Mouse (Mus musculus): ENCODE results near the gene Ccnt1.
"Not testable (repeated sequence)": the region's sequence is repeated elsewhere in the genome, so short reads cannot be mapped to it uniquely, and the experiment has no call there.

Ccnt1 gene

DNA sequence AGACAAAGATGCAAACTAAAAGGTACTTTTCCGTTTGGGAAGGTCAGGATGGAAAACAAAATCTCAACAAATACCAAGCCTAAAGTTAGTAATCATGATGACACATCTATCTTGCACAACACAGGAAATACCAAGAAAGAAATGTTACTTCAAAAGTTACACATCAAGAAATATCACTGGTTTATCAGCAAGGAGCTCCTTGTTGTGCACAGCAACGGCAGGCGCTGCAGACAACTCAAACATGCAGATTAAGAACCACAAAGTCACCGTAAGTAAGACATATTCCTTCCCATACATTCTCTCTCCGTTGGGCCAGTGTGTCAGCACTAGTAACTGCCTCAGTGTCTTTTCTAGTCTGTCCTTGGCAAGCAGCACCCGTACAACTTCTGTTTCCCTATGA lies 29.7 kb downstream of the Ccnt1 start:
- DNase-seq = no peak

DNA sequence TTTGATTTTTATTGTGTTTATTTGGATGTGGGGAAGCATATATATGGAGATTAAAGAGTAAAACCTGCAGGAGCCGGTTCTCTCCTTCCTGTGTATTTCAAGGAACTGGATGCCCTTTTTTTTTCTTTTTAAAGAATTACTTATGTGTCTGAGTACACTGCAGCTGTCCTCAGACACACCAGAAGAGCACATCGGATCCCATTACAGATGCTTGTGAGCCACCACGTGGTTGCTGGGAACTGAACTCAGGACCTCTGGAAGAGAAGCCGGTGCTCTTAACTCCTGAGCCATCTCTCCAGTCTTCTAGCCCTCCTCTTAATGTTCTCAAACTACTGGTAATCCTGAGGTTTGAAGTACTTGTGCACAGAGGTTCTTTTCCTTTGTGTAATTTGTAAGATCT lies 32.8 kb downstream of the Ccnt1 start:
- no peak for DNase-seq

DNA sequence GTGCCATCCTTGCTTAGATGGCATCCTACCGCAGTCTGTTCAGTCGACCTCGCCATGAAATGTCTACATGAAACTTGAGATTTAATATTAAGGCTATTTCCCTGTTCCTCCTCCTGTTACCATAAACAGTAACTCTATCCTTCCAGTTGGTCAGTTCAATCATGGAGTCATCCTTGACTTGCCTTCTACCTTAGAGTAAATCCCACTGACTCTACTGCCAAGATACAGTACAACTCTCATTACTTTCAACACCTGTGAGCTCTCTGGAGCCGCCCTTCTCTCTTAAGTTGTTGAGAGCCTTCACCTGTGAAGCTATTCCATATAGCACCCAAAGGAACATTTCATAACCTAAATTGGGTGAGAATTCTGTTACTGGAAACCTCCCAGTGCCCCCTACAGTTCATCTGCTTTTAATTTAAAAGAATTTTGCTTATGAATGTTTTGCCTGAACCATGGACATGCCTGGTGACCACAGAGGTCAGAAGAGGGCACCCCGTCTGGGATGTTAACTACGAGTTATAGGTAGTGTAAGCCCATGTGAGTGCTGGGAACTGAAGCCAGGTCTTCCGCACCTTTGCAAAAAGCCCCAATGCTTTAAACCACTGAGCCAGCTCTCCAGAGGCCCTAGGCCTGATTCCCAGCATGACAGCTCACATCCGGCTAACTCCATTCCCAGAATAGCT lies 33.8 kb downstream of the Ccnt1 start:
- DNase-seq = no peak

DNA sequence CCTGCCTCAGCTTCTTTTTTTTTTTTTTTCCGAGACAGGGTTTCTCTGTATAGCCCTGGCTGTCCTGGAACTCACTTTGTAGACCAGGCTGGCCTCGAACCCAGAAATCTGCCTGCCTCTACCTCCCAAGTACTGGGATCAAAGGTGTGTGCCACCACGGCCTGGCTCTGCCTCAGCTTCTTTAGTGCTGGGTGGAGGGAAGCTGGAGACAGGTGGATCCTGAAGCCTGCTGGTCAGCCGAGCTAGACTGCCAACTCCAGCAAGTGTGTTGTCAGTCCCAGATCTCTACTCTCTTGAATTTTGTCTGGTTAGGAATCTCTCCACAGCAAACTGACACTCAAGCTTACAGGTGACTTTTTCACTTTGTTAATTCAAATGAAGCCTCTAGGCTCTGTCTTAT lies 34.8 kb downstream of the Ccnt1 start:
- DNase-seq = no peak

DNA sequence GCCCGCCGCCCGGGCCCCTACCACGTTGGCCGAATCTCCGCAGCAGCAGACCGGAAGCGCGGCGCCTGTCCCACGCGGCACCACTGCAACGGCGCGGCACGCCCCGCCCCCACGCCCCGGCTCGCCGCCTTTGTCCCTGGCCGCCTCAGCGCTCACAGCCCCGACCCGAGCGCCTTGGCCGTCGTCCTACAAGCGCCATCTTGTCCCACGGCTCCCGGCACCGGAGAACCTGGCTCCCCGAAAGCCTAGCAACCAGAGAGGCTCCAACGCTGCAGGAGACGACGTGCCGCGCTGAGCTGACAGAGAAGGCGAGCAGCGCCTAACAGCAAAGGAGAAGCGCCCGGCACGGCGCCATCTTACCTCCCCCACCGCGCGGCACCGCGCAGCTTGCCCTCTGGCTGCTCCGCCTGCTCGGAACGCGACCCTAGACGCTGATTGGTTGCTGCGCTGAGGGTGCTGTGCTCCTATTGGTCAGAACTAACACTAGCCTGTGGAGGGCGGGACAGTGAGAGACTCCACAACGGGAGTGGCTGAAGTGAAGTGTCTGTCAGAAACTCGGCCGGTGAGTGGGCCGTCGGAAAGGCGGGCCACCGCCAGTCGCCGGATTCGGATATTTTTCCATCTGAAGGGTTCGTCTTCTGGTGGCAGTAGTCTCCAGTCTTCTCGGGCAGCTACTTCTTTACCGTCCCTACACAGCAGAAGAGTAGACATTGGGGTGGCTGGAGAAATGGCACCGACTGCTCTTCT lies 36.7 kb downstream of the Ccnt1 start, which contains the start of gene Kansl2:
Gene Kansl2, minus strand, starts transcription at position 384 of the 747 bp plus-strand sequence.
- peak; percentile 97 for DNase-seq

DNA sequence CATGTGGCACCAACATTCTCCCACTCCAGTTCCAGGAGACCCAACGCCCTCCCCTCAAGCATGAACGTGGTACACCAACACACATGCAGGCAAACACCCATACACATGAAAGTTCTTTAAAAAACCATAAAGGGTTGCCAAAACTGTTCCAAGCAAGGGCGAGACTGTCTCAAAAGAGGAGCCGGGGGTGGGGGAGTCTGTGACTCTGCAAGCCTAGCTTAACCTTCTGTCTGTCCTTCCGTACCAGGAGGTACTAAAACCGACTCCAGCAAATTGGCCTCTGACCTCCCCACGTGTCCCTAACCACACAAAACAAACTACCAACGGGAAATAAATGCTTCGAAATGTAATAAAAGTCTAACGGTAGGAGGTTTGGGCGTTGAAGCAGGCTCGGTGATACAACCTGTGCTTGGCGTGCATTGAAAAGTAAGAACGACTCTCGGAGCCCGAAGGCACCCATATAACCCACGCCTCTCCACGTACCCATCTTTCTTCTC lies 37.6 kb downstream of the Ccnt1 start:
- no peak for DNase-seq

DNA sequence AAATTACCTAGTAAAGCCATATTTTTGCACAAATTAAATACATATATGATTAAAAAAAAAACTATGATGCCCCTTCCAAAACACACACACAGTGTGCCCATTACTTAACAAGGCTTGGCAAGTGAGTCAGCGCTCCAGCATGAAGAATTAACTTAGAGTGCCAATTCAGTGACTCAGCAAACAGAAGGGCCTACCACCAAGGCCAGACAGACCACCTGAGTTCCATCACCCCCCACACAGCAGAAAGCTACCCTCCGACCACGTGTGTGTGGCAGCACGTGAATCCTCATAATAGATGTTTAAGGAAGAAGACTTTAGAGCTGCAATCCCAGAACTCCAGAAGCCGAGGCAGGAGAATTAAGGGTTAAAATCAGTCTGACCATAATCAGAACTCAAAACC lies 38.4 kb downstream of the Ccnt1 start:
- DNase-seq = no peak

DNA sequence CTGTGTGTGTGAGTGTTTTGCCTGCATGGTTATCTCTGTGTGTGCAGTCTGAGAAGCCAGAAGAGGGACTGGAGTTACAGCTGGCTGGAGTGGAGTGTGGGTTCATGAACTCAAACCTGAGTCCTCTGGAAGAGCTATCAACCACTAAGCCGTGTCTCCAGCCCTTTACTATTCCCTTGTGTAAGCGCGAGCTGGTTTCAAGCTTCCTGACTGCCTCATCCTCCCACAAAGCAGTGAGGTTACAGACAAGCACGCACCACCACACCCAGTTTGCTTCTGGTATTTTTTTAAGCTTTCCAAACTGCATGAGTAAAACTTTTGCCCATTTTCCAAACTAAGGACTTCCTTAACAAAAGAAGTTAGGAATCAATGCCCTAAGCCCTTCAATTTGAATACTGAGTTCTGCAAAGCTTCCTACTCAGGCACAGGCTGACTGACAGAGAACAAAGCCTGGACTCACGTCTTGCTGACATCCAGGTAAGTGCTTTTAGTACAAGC lies 42.6 kb downstream of the Ccnt1 start:
- no peak for DNase-seq

DNA sequence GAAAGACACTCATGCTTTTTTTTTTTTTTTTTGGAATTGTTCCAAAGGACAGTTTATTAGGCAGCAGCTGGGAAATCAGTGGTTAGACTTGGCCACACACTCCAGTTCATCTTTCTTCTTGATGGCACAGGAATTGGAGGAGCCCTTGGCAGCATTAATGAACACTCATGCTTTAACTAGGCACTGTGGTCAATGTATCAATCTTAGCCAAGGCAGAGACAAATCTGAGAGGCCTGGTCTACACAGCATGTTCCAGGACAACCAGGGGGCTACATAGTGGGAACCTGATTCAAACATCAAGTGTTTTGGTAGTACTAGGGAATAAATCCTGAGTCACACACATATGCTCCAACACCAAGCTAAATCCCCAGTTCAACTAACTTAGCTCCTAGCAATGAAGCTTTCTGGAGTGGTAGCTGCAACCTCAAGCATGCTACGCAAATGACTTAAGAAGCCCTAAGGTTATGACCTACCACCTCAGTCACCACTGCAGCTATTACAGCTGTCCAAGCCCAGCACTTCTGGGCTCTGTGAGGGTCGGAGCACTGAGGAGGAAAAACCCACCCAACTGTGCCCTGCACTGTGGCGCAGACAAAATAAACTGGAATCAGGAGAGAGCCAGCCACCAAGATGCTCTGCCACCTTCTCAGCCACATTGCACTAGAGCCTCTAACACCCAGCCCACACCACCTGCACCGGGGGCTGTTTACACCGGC lies 43.5 kb downstream of the Ccnt1 start:
- DNase-seq = no peak

DNA sequence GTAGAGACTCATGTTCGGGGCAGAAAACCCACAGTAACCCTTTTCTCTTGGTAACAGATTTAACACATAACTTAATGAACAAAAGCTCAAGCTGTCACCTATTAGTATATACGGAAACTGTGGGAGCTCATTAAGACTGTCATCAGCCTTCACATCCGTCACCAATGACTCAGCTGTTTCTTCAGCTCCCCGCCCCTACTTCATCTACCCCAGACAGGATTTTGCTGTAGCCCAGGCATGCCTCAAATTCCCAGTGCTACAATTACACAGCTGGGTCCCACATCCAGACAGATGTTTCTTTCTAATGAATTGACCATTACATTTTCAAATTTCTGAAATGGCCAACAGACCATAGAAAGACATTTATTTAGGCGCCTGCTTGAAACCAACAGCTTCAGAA lies 44.7 kb downstream of the Ccnt1 start:
- no peak for DNase-seq

DNA sequence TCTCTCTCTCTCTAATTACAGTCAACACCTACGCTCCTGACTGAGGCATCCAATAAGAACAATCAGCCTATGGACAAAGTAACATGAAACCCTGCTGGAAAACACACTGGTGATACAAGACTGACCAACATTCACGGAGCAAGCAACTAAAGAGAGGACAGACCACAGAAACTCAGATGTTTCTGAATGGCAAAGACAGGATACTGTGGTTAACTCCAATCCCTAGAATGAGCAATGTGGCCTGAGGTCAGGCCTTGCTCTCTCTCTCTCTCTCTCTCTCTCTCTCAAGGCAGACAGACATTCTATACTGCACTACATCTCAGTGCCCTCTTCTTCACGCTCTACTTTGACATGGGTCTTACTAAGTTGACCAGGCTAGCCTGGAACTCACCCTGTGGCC lies 49.5 kb downstream of the Ccnt1 start:
- no peak for DNase-seq

DNA sequence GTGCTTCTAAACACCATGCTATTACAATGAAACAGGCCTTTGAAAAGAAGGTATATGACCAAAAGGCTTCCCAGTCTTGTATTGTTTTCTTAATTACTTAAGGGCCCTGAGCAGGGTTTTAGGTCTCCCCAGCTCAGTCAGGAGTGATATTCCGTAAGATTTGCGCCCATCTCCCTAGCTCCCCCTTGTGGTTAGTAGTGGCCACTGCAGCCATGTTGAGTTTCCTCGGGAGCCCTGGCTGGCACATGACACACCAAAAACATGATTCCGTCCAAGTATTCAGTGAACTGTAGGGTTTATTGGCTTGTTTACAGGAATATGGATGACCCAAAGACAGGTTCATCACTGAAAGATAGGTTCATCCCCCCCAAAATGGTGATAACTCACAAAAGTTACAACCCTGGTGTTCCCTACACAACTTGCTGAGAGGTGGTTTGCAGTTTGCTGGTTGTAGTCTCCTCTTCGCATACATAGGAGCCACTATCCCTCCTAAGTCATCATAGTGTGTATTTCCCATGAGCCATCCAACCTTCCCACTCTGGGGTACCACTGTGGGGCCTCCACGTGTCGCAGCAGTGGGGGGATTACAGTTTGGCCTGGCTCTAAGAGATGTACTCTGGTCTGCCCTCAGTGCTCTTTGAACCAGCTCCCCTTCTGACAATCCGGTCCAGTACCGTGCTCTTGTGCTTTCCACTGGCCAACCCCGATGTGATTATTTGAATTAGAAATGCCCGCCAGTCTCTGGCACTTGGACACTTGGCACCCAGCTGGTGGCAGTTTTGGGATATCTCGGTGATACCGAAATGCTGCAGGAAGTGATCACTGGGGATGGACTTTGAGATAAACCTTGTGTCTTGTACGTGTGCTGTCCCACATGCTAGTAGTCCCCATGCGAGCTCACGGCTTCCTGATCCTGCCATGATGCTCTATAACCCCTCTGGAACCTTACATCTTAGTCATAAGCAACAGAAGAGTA lies 53.1 kb downstream of the Ccnt1 start:
- peak; percentile 68 for DNase-seq

DNA sequence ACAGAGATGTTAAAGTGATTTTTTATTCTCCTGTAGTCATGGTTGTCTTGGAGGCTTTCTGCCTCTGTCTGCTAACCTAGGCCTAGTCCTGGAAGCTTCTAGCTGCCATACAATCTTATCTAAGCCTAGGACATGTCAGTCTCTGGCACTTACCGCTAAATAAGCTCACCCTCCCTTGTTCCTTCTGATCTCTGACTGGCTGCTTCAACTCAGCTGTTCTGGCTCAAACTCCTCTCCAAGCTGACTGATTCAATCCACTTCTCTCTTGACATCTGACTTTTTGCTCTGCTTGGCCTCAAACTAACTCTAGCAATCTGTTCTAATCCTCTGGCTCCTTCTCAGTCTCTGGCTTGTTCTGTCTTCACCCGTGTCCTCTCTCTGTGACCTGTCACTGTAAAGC lies 55.9 kb downstream of the Ccnt1 start:
- not testable (repeated sequence) for DNase-seq

DNA sequence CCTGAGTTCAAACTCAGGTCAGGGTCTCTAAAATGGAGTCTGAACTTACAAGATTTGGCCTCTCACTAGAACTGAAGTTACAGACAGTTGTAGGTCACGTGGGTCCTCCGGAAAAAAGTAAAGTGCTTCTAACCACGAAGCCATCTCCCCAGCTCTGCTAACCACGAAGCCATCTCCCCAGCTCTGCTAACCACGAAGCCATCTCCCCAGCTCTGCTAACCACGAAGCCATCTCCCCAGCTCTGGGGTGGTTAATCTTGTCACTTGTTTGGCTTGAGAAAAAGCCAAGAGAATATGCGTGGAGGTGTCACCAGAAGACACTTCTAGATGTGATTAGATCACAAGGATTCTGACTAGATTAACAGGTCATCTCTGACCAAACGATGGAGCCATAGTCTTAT lies 56.6 kb downstream of the Ccnt1 start:
- no peak for DNase-seq

DNA sequence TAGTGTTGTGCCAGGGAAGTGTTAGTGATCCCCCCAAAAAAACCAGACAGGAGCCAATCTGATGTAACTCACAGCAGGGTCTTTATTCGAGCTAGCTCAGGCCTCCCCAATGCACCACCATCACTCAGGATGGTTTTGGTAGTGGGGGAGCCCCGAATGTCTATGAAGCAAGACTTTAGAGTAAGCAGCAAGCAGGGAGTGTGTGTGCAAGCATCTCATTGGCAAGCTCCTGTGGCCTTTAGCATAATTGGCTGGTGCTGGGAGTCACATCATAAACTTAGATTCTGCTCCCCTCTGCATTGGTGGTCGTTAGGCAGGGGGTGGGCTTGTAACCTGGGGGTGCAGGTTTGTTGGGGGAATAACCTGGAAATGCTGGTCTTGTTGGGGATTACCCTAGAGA lies 57.0 kb downstream of the Ccnt1 start:
- DNase-seq = not testable (repeated sequence)

DNA sequence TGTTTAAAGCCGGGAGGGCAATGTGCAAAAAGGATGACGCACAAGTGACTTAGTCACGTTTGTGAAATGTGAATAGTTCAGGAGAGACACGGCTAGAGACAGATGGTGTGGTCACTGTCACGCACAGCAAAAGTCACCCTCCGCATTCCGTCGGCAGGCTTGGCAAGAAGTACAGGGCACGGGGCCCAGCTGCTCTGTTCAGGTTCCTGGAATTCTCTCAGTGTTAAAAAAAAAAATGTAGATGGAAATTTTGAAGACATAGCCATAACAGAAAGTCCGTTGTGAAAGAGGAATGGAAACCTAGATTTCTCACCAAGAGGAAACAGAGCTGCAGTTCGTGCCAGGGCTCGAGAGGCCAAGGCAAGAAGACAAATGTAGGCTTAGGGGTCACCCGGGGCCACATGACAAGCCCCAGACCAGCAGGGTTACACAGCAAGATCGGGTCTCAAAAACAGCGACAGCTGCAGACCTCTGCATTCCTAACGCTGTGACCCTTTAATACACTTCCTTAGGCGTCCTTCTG lies 57.9 kb downstream of the Ccnt1 start:
- DNase-seq = peak; percentile 71

DNA sequence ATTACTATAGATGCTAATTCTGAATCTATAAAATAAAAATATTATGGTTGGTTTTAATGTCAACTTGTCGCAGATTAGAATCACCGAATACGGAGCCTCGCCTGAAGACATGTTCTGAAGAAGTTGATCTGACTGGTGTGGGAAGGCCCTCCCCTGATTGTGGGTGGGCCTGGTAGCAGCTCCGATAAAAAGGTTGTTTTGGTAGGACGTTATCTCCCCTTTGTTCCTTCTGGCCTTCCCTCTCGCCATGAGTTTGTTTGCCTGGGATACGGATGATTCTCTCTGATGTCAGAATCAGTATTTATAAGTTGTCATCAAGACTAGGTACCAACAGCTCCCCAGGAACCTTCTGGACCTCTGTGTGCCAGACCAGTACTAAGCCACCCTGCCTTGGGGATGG lies 58.5 kb downstream of the Ccnt1 start:
- DNase-seq = no peak

DNA sequence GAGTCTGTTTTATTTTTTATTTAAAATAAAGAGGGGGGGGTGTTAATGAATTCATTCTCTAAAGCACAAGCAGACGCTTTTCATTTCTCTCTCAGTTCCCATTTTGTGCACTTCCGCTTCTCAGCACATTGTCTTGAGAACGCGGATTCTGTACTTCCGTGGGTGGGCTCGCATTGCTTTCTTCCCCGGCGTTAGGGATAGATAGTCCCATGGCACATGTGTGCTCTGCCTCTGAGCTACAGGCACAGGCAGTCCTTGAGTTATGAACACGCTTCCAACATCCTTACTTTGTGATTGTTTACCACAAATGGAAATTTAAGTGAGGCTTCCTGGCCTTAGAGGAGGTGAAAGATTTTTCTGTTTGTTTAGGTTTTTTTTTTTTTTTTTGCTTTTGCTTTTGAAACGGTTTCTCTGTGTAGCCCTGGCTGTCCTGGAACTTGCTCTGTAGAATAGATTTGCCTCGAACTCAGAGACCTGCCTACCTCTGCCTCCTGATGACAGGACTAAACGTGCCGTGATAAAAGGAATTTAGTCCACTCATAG lies 59.3 kb downstream of the Ccnt1 start:
- peak; percentile 29 for DNase-seq

DNA sequence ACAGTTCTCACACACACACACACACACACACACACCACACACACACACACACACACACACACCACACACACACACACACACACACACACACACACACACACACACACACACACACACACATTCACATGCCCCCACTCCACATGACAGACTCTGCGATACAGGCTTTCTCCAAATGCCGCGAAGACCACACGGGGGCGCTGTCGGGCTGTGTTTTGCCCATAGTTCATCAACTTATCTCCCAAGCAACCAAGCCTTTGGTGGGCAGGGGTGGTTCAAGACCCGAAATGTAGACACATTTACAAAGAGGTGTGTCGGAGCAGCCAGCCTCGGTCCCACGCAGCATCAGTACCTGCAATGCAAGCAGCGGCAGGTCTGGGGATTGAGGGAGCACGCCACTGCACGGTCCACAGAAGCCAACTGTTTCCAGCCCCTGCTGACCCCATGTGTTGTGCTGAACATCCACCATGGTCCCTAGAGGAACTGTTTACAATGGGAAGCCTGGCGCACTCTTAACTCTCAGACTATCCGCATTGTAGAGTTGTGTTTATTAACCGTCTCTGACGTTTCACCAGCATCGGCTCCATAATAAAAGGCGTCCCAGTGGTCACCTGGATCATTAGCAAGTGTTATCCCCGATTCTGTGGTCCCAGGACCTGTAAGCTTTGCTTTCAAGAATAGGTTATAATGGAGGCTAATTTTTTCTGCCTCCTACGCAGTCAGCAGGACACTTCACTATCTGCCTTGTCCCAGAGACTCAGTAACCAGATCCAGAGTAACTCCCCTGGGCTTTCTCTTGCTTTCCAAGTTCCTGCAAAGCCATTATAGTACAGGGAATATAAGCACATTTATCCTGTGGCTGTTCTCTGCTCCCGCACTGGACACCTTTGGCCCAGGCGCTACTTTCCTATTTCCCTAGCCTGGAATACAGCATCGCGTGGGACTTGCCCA lies 60.0 kb downstream of the Ccnt1 start:
- DNase-seq = peak; percentile 83

DNA sequence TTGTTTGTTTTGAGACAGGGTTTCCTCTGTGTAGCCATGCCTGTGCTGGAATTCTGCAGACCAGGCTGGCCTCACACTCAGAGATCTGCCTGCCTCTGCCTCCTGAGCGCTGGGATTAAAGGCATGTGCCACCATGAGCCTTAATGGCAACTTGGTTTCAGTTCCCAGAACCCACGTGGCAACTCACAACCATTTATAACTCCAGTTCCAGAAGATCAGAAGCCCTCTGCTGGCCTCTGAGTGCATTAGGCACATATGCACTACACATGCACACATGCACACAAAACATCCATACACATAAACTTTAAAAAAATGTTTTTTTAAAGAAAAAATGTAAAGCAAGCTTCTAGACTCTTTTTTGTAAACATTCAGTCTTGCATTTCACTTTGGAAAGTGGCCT lies 61.3 kb downstream of the Ccnt1 start:
- no peak for DNase-seq

DNA sequence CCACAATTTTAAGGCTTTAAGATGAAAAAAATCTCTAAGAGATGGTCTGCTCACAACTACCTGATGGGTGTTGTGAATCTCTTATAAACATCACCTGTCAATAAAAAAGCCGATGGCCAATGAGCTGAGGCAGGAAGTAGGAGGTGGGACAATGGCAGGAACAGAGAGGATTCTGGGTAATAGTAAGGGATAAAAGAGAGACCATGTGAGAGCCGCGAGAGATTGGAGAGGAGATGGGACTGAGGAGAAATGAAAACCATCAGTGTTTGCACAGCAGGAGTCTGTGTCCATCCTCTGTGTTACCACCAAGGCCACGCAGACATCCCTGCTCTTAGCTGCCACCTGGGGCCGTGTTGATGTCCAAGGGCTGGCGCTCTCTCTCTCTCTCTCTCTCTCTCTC lies 63.4 kb downstream of the Ccnt1 start:
- no peak for DNase-seq

All from lung, postnatal 14 days (tissue).